Mouse (Mus musculus) forebrain, embryonic 14.5 days (tissue): ENCODE results near the gene Dpysl5. TPM values are rescaled to one million over a fixed set of nuclear protein-coding genes. Genes with fewer than 3 reads are reported as not detected.

Experiments
- ATAC-seq: fragments of 200-750 bp; cut with Nextera tagmentation; 2 replicates; pipeline ENCODE4 v1.8.0; 2017; ENCODE audit warnings: mild to moderate bottlenecking, moderate library complexity
- DNase-seq: peaks from one replicate; pipeline ENCODE4 v3.0.0-alpha.2; 2015; ENCODE audit warnings: low spot score
- H3K27ac ChIP-seq: fragments of 300-500 bp; sonication (generic); 2 replicates; pipeline ENCODE4 v1.5.1; 2014; ENCODE audit warnings: low read depth, mild to moderate bottlenecking, control low read depth, low read length, moderate library complexity
- H3K27me3 ChIP-seq: fragments of 300-500 bp; sonication (generic); replicated peaks from 2 replicates; pipeline ENCODE4 v1.6.1; 2014; ENCODE audit warnings: low read length, control low read depth, mixed read lengths; ENCODE audit not compliant: control insufficient read depth, insufficient read depth
- H3K36me3 ChIP-seq: fragments of 300-500 bp; sonication (generic); 2 replicates; pipeline ENCODE4 v1.6.1; 2014; ENCODE audit warnings: low read length, control low read depth; ENCODE audit not compliant: control insufficient read depth, insufficient read depth
- H3K4me1 ChIP-seq: fragments of 300-500 bp; sonication (generic); 2 replicates; pipeline ENCODE4 v1.6.1; 2014; ENCODE audit warnings: antibody characterized with exemption, low read length, control low read depth; ENCODE audit not compliant: control insufficient read depth, insufficient read depth
- H3K4me2 ChIP-seq: fragments of 300-500 bp; sonication (generic); 2 replicates; pipeline ENCODE4 v1.6.1; 2014; ENCODE audit warnings: mild to moderate bottlenecking, control low read depth, low read length
- H3K4me3 ChIP-seq: fragments of 300-500 bp; sonication (generic); 2 replicates; pipeline ENCODE4 v1.5.1; 2014; ENCODE audit warnings: low read depth, low read length, control low read depth
- H3K9ac ChIP-seq: fragments of 300-500 bp; sonication (generic); 2 replicates; pipeline ENCODE4 v1.6.1; 2014; ENCODE audit warnings: mild to moderate bottlenecking, low read length, control low read depth, moderate library complexity
- H3K9me3 ChIP-seq: fragments of 300-500 bp; sonication (generic); replicated peaks from 2 replicates; pipeline ENCODE4 v1.6.1; 2016; ENCODE audit warnings: low read length, control low read depth, mixed read lengths; ENCODE audit not compliant: control insufficient read depth
- WGBS: fragments of 180-500 bp; shearing (Covaris S2); extraction: QIAGEN DNeasy Blood & Tissue Kit; methylation state at CpG from one replicate; pipeline ENCODE4 v1.1.7; 2014; 5-methylcytosine and 5-hydroxymethylcytosine counted together
- polyA plus RNA-seq: library from polyadenylated mRNA; unstranded; fragments of >200 nt; fragmentation: Nextera tagmentation; extraction: Ambion mirVana; gene quantifications from 2 replicates; pipeline ENCODE4 v1.2.1, GENCODE M21; 2014

Dpysl5 gene
- polyA plus RNA-seq, 1 experiment from 2014 or later: 152 TPM

- ATAC-seq (no peak), DNase-seq (no peak)
- 0 out of 2 replicates have a peak, but pooled peaks cover 5% of the 10 kb centered on the region for H3K36me3 ChIP-seq
- H3K27ac ChIP-seq: no peak overlapping the region
- no peaks in the 10 kb centered on the region for H3K4me1 ChIP-seq
- no peak overlapping the region for H3K4me2 ChIP-seq
- peaks cover 3% of the 10 kb centered on the region; the same call in 1 of the 2 replicates for H3K9me3 ChIP-seq
- no peaks in the 10 kb centered on the region for H3K27me3 ChIP-seq
- no peak overlapping the region for H3K4me3 ChIP-seq
- no peak overlapping the region for H3K9ac ChIP-seq
- WGBS: 95% methylated on average over 2 of the region's 2 CpGs
Observed at GRCm38 (mm10) chr5:30839731-30840130, 128.4 kb downstream of the Dpysl5 start.

DNA sequence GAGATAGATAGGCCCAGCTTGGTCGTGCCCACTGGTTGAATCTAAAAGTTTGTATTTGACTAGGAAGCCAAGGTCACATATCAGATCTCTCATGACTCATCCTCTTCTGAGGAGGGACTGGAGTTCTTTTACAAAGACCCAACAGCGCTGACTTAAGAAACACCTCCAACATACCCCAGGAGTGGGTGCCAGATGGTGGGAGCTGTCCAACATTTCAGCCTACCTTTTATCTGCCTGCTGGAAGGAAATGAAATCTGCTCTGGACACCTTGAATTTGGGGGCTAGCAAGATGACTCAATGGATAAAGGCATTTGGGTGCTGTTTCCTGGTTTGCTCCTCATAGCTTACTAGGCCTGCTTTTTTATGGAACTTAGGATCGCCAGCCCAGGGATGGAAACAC is 130.5 kb downstream of the Dpysl5 start:
- Histone ChIP-seq H3K9me3 (peaks cover 3% of the 10 kb centered on the region; the same call in 1 of the 2 replicates), H3K27ac (no peak overlapping the region), H3K4me2 (no peak overlapping the region), H3K9ac (no peak overlapping the region), H3K27me3 (no peaks in the 10 kb centered on the region), H3K36me3 (no peaks in the 10 kb centered on the region), H3K4me1 (no peaks in the 10 kb centered on the region), H3K4me3 (no peak overlapping the region)
- no peak for DNase-seq
- no peak for ATAC-seq
- 69% methylated on average over 3 of the region's 3 CpGs for WGBS

Other genes with a start within 250 kb of the Dpysl5 start
- gene Otof, start 249.6 kb upstream of the Dpysl5 start, polyA plus RNA-seq: 0.55 and 0.91 TPM in 2 replicates
- 1.4 and 1.9 TPM in 2 replicates for gene 1700001C02Rik, start 245.5 kb upstream of the Dpysl5 start, polyA plus RNA-seq
- gene Cib4, start 165.7 kb upstream of the Dpysl5 start, polyA plus RNA-seq: not detected in 2 replicates
- 2.1 and 2.5 TPM in 2 replicates for gene Kcnk3, start 123.4 kb upstream of the Dpysl5 start, polyA plus RNA-seq
- 33.6 and 35.1 TPM in 2 replicates for gene Slc35f6, start 63.6 kb upstream of the Dpysl5 start, polyA plus RNA-seq
- gene Cenpa, start 44.8 kb upstream of the Dpysl5 start, polyA plus RNA-seq: 147 and 206 TPM in 2 replicates
- gene Mapre3, start 103.1 kb downstream of the Dpysl5 start, polyA plus RNA-seq: 66.1 and 93.3 TPM in 2 replicates
- gene Tmem214, start 156.4 kb downstream of the Dpysl5 start, polyA plus RNA-seq: 30.6 and 37.5 TPM in 2 replicates
- 18.9 and 22.1 TPM in 2 replicates for gene Agbl5, start 177.1 kb downstream of the Dpysl5 start, polyA plus RNA-seq
- gene Ost4, start 196.2 kb downstream of the Dpysl5 start, polyA plus RNA-seq: 265 and 340 TPM in 2 replicates
- gene Emilin1, start 201.8 kb downstream of the Dpysl5 start, polyA plus RNA-seq: 8.6 and 11.6 TPM in 2 replicates
- gene Khk, start 209.9 kb downstream of the Dpysl5 start, polyA plus RNA-seq: 8.3 and 11.2 TPM in 2 replicates
- gene Cgref1, start 234.0 kb downstream of the Dpysl5 start, polyA plus RNA-seq: 21.4 and 26.2 TPM in 2 replicates
- gene Preb, start 248.8 kb downstream of the Dpysl5 start, polyA plus RNA-seq: 79.3 and 92.0 TPM in 2 replicates